Mouse (Mus musculus) forebrain, embryonic 13.5 days (tissue): ENCODE data around the gene Dis3l. TPM values are rescaled to one million over a fixed set of nuclear protein-coding genes. Genes with fewer than 3 reads are reported as not detected.
"Not testable (repeated sequence)": the region's sequence is repeated elsewhere in the genome, so short reads cannot be mapped to it uniquely, and the experiment has no call there.

Experiments used
- ATAC-seq: fragments of 200-750 bp; cut with Nextera tagmentation; 2 replicates; pipeline ENCODE4 v1.8.0; 2017
- H3K27ac ChIP-seq: fragments of 300-500 bp; sonication (generic); 2 replicates; pipeline ENCODE4 v1.5.1; 2015; ENCODE audit warnings: inconsistent platforms, mild to moderate bottlenecking, moderate library complexity
- H3K27me3 ChIP-seq: fragments of 300-500 bp; sonication (generic); 2 replicates; pipeline ENCODE4 v1.6.1; 2015; ENCODE audit warnings: mild to moderate bottlenecking, inconsistent platforms
- H3K36me3 ChIP-seq: fragments of 300-500 bp; sonication (generic); 2 replicates; pipeline ENCODE4 v1.6.1; 2015; ENCODE audit warnings: mild to moderate bottlenecking, inconsistent platforms; ENCODE audit not compliant: poor library complexity, severe bottlenecking
- H3K4me1 ChIP-seq: fragments of 300-500 bp; sonication (generic); 2 replicates; pipeline ENCODE4 v1.6.1; 2015; ENCODE audit warnings: inconsistent platforms
- H3K4me2 ChIP-seq: fragments of 300-500 bp; sonication (generic); 2 replicates; pipeline ENCODE4 v1.6.1; 2015; ENCODE audit warnings: inconsistent platforms, mild to moderate bottlenecking, moderate library complexity
- H3K4me3 ChIP-seq: fragments of 300-500 bp; sonication (generic); 2 replicates; pipeline ENCODE4 v1.5.1; 2015; ENCODE audit warnings: mild to moderate bottlenecking, inconsistent platforms
- H3K9ac ChIP-seq: fragments of 300-500 bp; sonication (generic); 2 replicates; pipeline ENCODE4 v1.6.1; 2015; ENCODE audit warnings: mild to moderate bottlenecking, inconsistent platforms
- H3K9me3 ChIP-seq: fragments of 300-500 bp; sonication (generic); replicated peaks from 2 replicates; pipeline ENCODE4 v1.6.1; 2016; ENCODE audit warnings: inconsistent platforms
- WGBS: fragments of 180-500 bp; shearing (Covaris S2); methylation state at CpG from one replicate; pipeline ENCODE4 v1.1.7; 2015; 5-methylcytosine and 5-hydroxymethylcytosine counted together
- polyA plus RNA-seq: library from polyadenylated mRNA; unstranded; fragments of >200 nt; fragmentation: Nextera tagmentation; extraction: Ambion mirVana; gene quantifications from 2 replicates; pipeline ENCODE4 v1.2.1, GENCODE M21; 2015

Dis3l gene
- polyA plus RNA-seq, 1 experiment from 2014 or later, result 19.4 TPM

- Histone ChIP-seq H3K9ac (no peak overlapping the region), H3K9me3 (no peaks in the 10 kb centered on the region), H3K36me3 (no peaks in the 10 kb centered on the region), H3K27ac (no peak overlapping the region), H3K4me3 (no peak overlapping the region), H3K4me2 (no peak overlapping the region), H3K4me1 (no peaks in the 10 kb centered on the region), H3K27me3 (no peaks in the 10 kb centered on the region)
- ATAC-seq, result no peak
- WGBS, result 73% methylated on average over 4 of the region's 4 CpGs
These were observed 67.3 kb downstream of the Dis3l start for GRCm38 (mm10) chr9:64273757-64274156.

- Histone ChIP-seq H3K4me3 (no peak overlapping the region), H3K9ac (no peak overlapping the region), H3K27me3 (no peaks in the 10 kb centered on the region), H3K27ac (no peak overlapping the region), H3K4me2 (no peak overlapping the region), H3K9me3 (no peaks in the 10 kb centered on the region), H3K4me1 (no peaks in the 10 kb centered on the region), H3K36me3 (no peaks in the 10 kb centered on the region)
- no peak for ATAC-seq
- WGBS, result 49% methylated on average over 7 of the region's 7 CpGs
These were observed 68.5 kb downstream of the Dis3l start for GRCm38 (mm10) chr9:64272611-64273010.

- Histone ChIP-seq H3K27me3 (no peaks in the 10 kb centered on the region), H3K4me3 (no peak overlapping the region), H3K27ac (no peak overlapping the region), H3K9me3 (no peaks in the 10 kb centered on the region), H3K36me3 (no peaks in the 10 kb centered on the region), H3K4me2 (no peak overlapping the region), H3K4me1 (no peaks in the 10 kb centered on the region), H3K9ac (no peak overlapping the region)
- WGBS, result 75% methylated on average over 3 of the region's 3 CpGs
- ATAC-seq, result no peak
These were observed 69.8 kb downstream of the Dis3l start for GRCm38 (mm10) chr9:64271249-64271648.

- not testable (repeated sequence) for H3K4me1 ChIP-seq, H3K27me3 ChIP-seq, ATAC-seq, H3K4me2 ChIP-seq, H3K4me3 ChIP-seq, H3K36me3 ChIP-seq, H3K27ac ChIP-seq, H3K9me3 ChIP-seq, H3K9ac ChIP-seq
- 93% methylated on average over 8 of the region's 8 CpGs for WGBS
These were observed 72.3 kb downstream of the Dis3l start for GRCm38 (mm10) chr9:64268836-64269235.

GRCm38 (mm10) chr9:64268196-64268595, 72.9 kb downstream of the Dis3l start:
- Histone ChIP-seq H3K4me3 (no peak overlapping the region), H3K9me3 (no peaks in the 10 kb centered on the region), H3K4me2 (no peak overlapping the region), H3K4me1 (no peaks in the 10 kb centered on the region), H3K36me3 (no peaks in the 10 kb centered on the region), H3K9ac (no peak overlapping the region), H3K27ac (no peak overlapping the region), H3K27me3 (no peaks in the 10 kb centered on the region)
- 88% methylated on average over 10 of the region's 10 CpGs for WGBS
- ATAC-seq, result no peak

- no peak for ATAC-seq
- 85% methylated on average over 1 of the region's 1 CpGs for WGBS
- no peaks in the 10 kb centered on the region for H3K4me1 ChIP-seq
These were observed 73.9 kb downstream of the Dis3l start for GRCm38 (mm10) chr9:64267231-64267630.

GRCm38 (mm10) chr9:64264813-64265212, 76.3 kb downstream of the Dis3l start:
- ATAC-seq, result no peak
- H3K9me3 ChIP-seq, result 0 out of 2 replicates have a peak, but pooled peaks cover 2% of the 10 kb centered on the region

More at GRCm38 (mm10) chr9:64267231-64267630, 73.9 kb downstream of the Dis3l start:
- no peaks in the 10 kb centered on the region for H3K27me3 ChIP-seq
- H3K9me3 ChIP-seq, result no peaks in the 10 kb centered on the region
- H3K4me3 ChIP-seq, result no peak overlapping the region
- H3K27ac ChIP-seq, result no peak overlapping the region
- H3K9ac ChIP-seq, result no peak overlapping the region
- no peak overlapping the region for H3K4me2 ChIP-seq
- no peaks in the 10 kb centered on the region for H3K36me3 ChIP-seq

GRCm38 (mm10) chr9:64261023-64261422, 80.1 kb downstream of the Dis3l start:
- Histone ChIP-seq H3K4me3 (no peak overlapping the region), H3K27ac (no peak overlapping the region), H3K9me3 (0 out of 2 replicates have a peak, but pooled peaks cover 2% of the 10 kb centered on the region), H3K4me2 (no peak overlapping the region), H3K9ac (no peak overlapping the region), H3K27me3 (no peaks in the 10 kb centered on the region), H3K36me3 (no peaks in the 10 kb centered on the region), H3K4me1 (no peaks in the 10 kb centered on the region)
- ATAC-seq, result no peak
- 92% methylated on average over 4 of the region's 4 CpGs for WGBS

More at GRCm38 (mm10) chr9:64264813-64265212, 76.3 kb downstream of the Dis3l start:
- no peak overlapping the region for H3K9ac ChIP-seq
- H3K36me3 ChIP-seq, result no peaks in the 10 kb centered on the region
- no peaks in the 10 kb centered on the region for H3K27me3 ChIP-seq
- no peaks in the 10 kb centered on the region for H3K4me1 ChIP-seq
- H3K4me3 ChIP-seq, result no peak overlapping the region
- H3K4me2 ChIP-seq, result no peak overlapping the region
- WGBS, result 59% methylated on average over 1 of the region's 1 CpGs
- H3K27ac ChIP-seq, result no peak overlapping the region

GRCm38 (mm10) chr9:64259906-64260305, 81.2 kb downstream of the Dis3l start:
- WGBS, result 89% methylated on average over 5 of the region's 5 CpGs
- Histone ChIP-seq H3K36me3 (no peaks in the 10 kb centered on the region), H3K4me3 (no peak overlapping the region), H3K27me3 (no peaks in the 10 kb centered on the region), H3K27ac (no peak overlapping the region), H3K4me1 (no peaks in the 10 kb centered on the region), H3K9ac (no peak overlapping the region), H3K4me2 (no peak overlapping the region), H3K9me3 (0 out of 2 replicates have a peak, but pooled peaks cover 2% of the 10 kb centered on the region)
- ATAC-seq, result no peak

Other genes starting within 250 kb of the Dis3l start
- not detected in 2 replicates for gene Lctl, start 224.1 kb downstream of the Dis3l start, polyA plus RNA-seq
- gene Zwilch, start 168.2 kb downstream of the Dis3l start, polyA plus RNA-seq, result 16.7 and 20.6 TPM in 2 replicates
- 801 and 817 TPM in 2 replicates for gene Rpl4, start 167.9 kb downstream of the Dis3l start, polyA plus RNA-seq
- gene Snapc5, start 162.0 kb downstream of the Dis3l start, polyA plus RNA-seq, result 42.2 and 45.9 TPM in 2 replicates
- 2.4 and 2.8 TPM in 2 replicates for gene Uchl4, start 106.1 kb downstream of the Dis3l start, polyA plus RNA-seq
- 40.3 and 42.6 TPM in 2 replicates for gene Map2k1, start 87.7 kb downstream of the Dis3l start, polyA plus RNA-seq
- 243 and 245 TPM in 2 replicates for gene Tipin, start 59.7 kb downstream of the Dis3l start, polyA plus RNA-seq
- gene Megf11, start 44.3 kb upstream of the Dis3l start, polyA plus RNA-seq, result 5.2 and 6.4 TPM in 2 replicates